ENCODE assay signal across 8 mouse cellular contexts in the genomic region with DNA sequence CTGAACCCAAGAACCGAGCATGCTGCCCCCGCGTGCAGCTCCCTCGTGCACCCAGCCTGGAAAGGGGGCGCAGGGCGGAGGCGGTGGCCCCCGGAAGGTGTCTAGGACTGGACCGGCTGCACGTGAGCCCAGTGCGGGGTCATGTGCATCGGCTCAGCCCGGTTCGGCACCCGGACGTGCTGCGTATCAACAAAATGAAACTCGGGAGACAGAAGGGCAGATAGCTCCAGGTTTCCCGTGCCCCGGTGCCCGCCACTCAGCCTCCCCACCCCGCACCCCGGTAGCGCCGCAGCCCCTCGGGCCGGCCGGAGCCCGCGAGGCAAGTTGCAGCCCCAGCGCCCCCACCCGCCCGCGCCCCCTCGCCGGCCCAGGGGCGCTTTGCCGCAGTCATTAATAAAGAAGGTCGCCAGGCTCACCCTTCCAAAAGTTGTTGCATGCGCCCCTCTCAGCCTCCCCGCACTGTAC. TPM values are rescaled to one million over a fixed set of nuclear protein-coding genes. Genes with fewer than 3 reads are reported as not detected.
DNase-seq lines count a peak whose midpoint lies in the region; ATAC-seq and TF ChIP-seq lines count a peak whose summit lies in the region.

No protein-coding gene starts in this region.

- no peak for TF ChIP-seq EP300 in MEL (IDR thresholded peaks at IDR 0.05; ENCODE audit: low read depth in 1 of 2, low read length in 2 of 2)

- peak overlapping the region; percentile 75 to 88 for H3K4me3 ChIP-seq in MEL (ENCODE audit: control insufficient read depth in 1 of 2, insufficient read depth in 1 of 2, low read depth in 2 of 2, low read length in 2 of 2)
- peak overlapping the region; percentile 90 for H3K4me3 ChIP-seq in cortical plate, adult 2 months (ENCODE audit: insufficient read depth, low read length)
- peak overlapping the region; percentile 97 for H3K4me3 ChIP-seq in megakaryocyte, embryonic 14.5 days (replicated peaks)

- H3K27ac ChIP-seq in MEL (ENCODE audit: control insufficient read depth, low read depth, low read length): peak overlapping the region; percentile 85
- peak overlapping the region; percentile 99 for H3K27ac ChIP-seq in cortical plate, adult 2 months (ENCODE audit: insufficient read depth, low read length)

- TF ChIP-seq CTCF in MEL (IDR thresholded peaks at IDR 0.05 in 2 of 3, conservative IDR thresholded peaks at IDR 0.05 in 1 of 3; ENCODE audit: control insufficient read depth in 1 of 3, insufficient read depth in 1 of 3, low read depth in 2 of 3, low read length in 3 of 3, poor library complexity in 1 of 3, severe bottlenecking in 1 of 3): no peak
- no peak for TF ChIP-seq CTCF in cortical plate, adult 2 months (IDR thresholded peaks at IDR 0.05; ENCODE audit: extremely low read depth, insufficient read depth, low read length)

- peaks cover 0 to 7% of the 10 kb centered on the region in 2 experiments; a peak in 1 of 4 replicates for H3K4me1 ChIP-seq in MEL (ENCODE audit: control insufficient read depth in 1 of 2, insufficient read depth in 2 of 2, low read length in 2 of 2)
- no peaks in the 10 kb centered on the region; the same call in 1 of the 2 replicates for H3K4me1 ChIP-seq in cortical plate, adult 2 months (ENCODE audit: control insufficient read depth, insufficient read depth, low read length)
- peaks cover 29% of the 10 kb centered on the region for H3K4me1 ChIP-seq in megakaryocyte, embryonic 14.5 days

- ATAC-seq in granulocyte monocyte progenitor cell, adult 5-6 weeks (replicated peaks; ENCODE audit: poor library complexity, severe bottlenecking): peak; percentile 50

- no peak for TF ChIP-seq RAD21 in MEL (IDR thresholded peaks at IDR 0.05; ENCODE audit: low read depth, low read length)

- no peaks in the 10 kb centered on the region for H3K36me3 ChIP-seq in MEL (ENCODE audit: control insufficient read depth in 1 of 2, insufficient read depth in 2 of 2, low read length in 2 of 2)
- no peaks in the 10 kb centered on the region for H3K36me3 ChIP-seq in megakaryocyte, embryonic 14.5 days (replicated peaks; ENCODE audit: low read length)

- peaks cover 0 to 2% of the 10 kb centered on the region in 2 experiments; a peak in 2 of 4 replicates for H3K27me3 ChIP-seq in MEL (ENCODE audit: control insufficient read depth in 1 of 2, insufficient read depth in 2 of 2, low read length in 2 of 2)
- peaks cover 24% of the 10 kb centered on the region for H3K27me3 ChIP-seq in megakaryocyte, embryonic 14.5 days (replicated peaks)

- peaks cover 21% of the 10 kb centered on the region; the same call in 1 of the 2 replicates for H3K79me2 ChIP-seq in MEL (ENCODE audit: control insufficient read depth, insufficient read depth, low read length, poor library complexity)

- no peak for DNase-seq in MEL (ENCODE audit: low read depth, low spot score)
- DNase-seq in kidney, adult 11 months: peak; percentile 77
- DNase-seq in left cerebral cortex, postnatal 4 days: peak; percentile 28
- DNase-seq in right cerebral cortex, postnatal 36 days (ENCODE audit: low spot score in 2 of 2): peak; percentile 48 to 59
- DNase-seq in urinary bladder, postnatal 25 days (ENCODE audit: low spot score): peak; percentile 45

- peak; percentile 15 to 54; a peak in 2 of 4 replicates for TF ChIP-seq POLR2A in MEL (IDR thresholded peaks at IDR 0.05; ENCODE audit: control insufficient read depth in 1 of 2, insufficient read depth in 1 of 2, low read depth in 1 of 2, low read length in 2 of 2, poor library complexity in 1 of 2)
- no peak for TF ChIP-seq POLR2A in cortical plate, adult 2 months (IDR thresholded peaks at IDR 0.05; ENCODE audit: extremely low read depth, insufficient read depth, low read length)

- peak overlapping the region; percentile 99 for H3K9ac ChIP-seq in MEL (ENCODE audit: control insufficient read depth, low read depth, low read length, poor library complexity, severe bottlenecking)

- intact Hi-C loops in left cerebral cortex, postnatal 4 days (cut with DNase I): loop anchor here (2.0 kb wide), 1 partner anchor 110 kb away; the partner anchor contains the start of gene Cdkn2aipnl

- H3K9me3 ChIP-seq in MEL (replicated peaks; ENCODE audit: insufficient read depth, low read length): no peaks in the 10 kb centered on the region
- no peaks in the 10 kb centered on the region for H3K9me3 ChIP-seq in megakaryocyte, embryonic 14.5 days

TF ChIP-seq in MEL, 35 proteins besides CTCF, POLR2A, EP300 and RAD21:
- no peak for TF ChIP-seq ELF1 (IDR thresholded peaks at IDR 0.05; ENCODE audit: low read depth, low read length)
- peak; percentile 84 for TF ChIP-seq MAX (IDR thresholded peaks at IDR 0.05; ENCODE audit: low read length)
- no peak for TF ChIP-seq SMC3 (IDR thresholded peaks at IDR 0.05; ENCODE audit: low read depth, low read length)
- no peak for TF ChIP-seq MEF2A (IDR thresholded peaks at IDR 0.05; ENCODE audit: extremely low read depth, insufficient replicate concordance, low read depth, low read length, poor library complexity, severe bottlenecking)
- TF ChIP-seq MYC (IDR thresholded peaks at IDR 0.05; ENCODE audit: low read depth, low read length): peak; percentile 84
- TF ChIP-seq TAL1 (IDR thresholded peaks at IDR 0.05; ENCODE audit: low read length): no peak
- no peak for TF ChIP-seq TBP (IDR thresholded peaks at IDR 0.05; ENCODE audit: low read depth, low read length)
- peak; percentile 88 for TF ChIP-seq MXI1 (IDR thresholded peaks at IDR 0.05; ENCODE audit: low read depth, low read length)
- TF ChIP-seq MAZ (IDR thresholded peaks at IDR 0.05; ENCODE audit: low read depth, low read length): no peak; the same call in 1 of the 2 replicates
- no peak for TF ChIP-seq JUND (IDR thresholded peaks at IDR 0.05; ENCODE audit: low read depth, low read length)
- TF ChIP-seq ZMIZ1 (IDR thresholded peaks at IDR 0.05; ENCODE audit: low read depth, low read length): no peak
- TF ChIP-seq CHD1 (IDR thresholded peaks at IDR 0.05; ENCODE audit: low read depth, low read length): no peak
- no peak for TF ChIP-seq ZC3H11A (IDR thresholded peaks at IDR 0.05; ENCODE audit: low read depth, low read length)
- peak; percentile 89 for TF ChIP-seq BHLHE40 (IDR thresholded peaks at IDR 0.05; ENCODE audit: borderline replicate concordance, low read depth, low read length)
- no peak; the same call in 1 of the 2 replicates for TF ChIP-seq SIN3A (IDR thresholded peaks at IDR 0.05; ENCODE audit: low read length)
- no peak for TF ChIP-seq MYB (IDR thresholded peaks at IDR 0.05; ENCODE audit: low read depth, low read length)
- TF ChIP-seq NRF1 (IDR thresholded peaks at IDR 0.05; ENCODE audit: insufficient read depth, low read depth, low read length, poor library complexity, severe bottlenecking): no peak
- TF ChIP-seq POLR2AphosphoS2 (IDR thresholded peaks at IDR 0.05; ENCODE audit: low read length): no peak
- peak; percentile 41 for TF ChIP-seq USF1 (IDR thresholded peaks at IDR 0.05; ENCODE audit: low read depth, low read length)
- no peak for TF ChIP-seq KAT2A (conservative IDR thresholded peaks at IDR 0.05; ENCODE audit: low read depth, low read length)
- no peak for TF ChIP-seq TCF12 (IDR thresholded peaks at IDR 0.05; ENCODE audit: low read depth, low read length)
- TF ChIP-seq ZKSCAN1 (IDR thresholded peaks at IDR 0.05; ENCODE audit: low read depth, low read length): no peak
- no peak for TF ChIP-seq E2F4 (IDR thresholded peaks at IDR 0.05; ENCODE audit: borderline replicate concordance, low read depth, low read length)
- TF ChIP-seq RCOR1 (IDR thresholded peaks at IDR 0.05; ENCODE audit: low read depth, low read length): no peak
- TF ChIP-seq POLR2AphosphoS5 (IDR thresholded peaks at IDR 0.05; ENCODE audit: borderline replicate concordance, low read depth, low read length): no peak
- TF ChIP-seq MAFK (IDR thresholded peaks at IDR 0.05; ENCODE audit: borderline replicate concordance, low read depth, low read length): no peak
- no peak for TF ChIP-seq UBTF (IDR thresholded peaks at IDR 0.05; ENCODE audit: borderline replicate concordance, insufficient read depth, low read depth, low read length)
- TF ChIP-seq ZNF384 (IDR thresholded peaks at IDR 0.05; ENCODE audit: low read depth, low read length): no peak
- no peak for TF ChIP-seq CHD2 (IDR thresholded peaks at IDR 0.05; ENCODE audit: low read length)
- TF ChIP-seq NELFE (IDR thresholded peaks at IDR 0.05; ENCODE audit: low read depth, low read length): no peak
- TF ChIP-seq ETS1 (IDR thresholded peaks at IDR 0.05; ENCODE audit: low read depth, low read length): peak; percentile 36; the same call in 1 of the 2 replicates
- TF ChIP-seq HCFC1 (IDR thresholded peaks at IDR 0.05; ENCODE audit: low read depth, low read length): no peak
- TF ChIP-seq GABPA (IDR thresholded peaks at IDR 0.05; ENCODE audit: low read depth, low read length): no peak
- TF ChIP-seq GATA1 (IDR thresholded peaks at IDR 0.05; ENCODE audit: low read depth, low read length): no peak
- TF ChIP-seq USF2 (IDR thresholded peaks at IDR 0.05; ENCODE audit: borderline replicate concordance in 1 of 2, insufficient read depth in 1 of 2, low read depth in 1 of 2, low read length in 2 of 2): no peak

RNA-seq across cellular contexts. Expression of gene Jade2, which starts 0.8 kb away (rescaled TPM):
- total RNA-seq in MEL (2012; rRNA removed): 4.5 and 5.4 TPM in 2 replicates
- 10 to 100 TPM in 1 of 2 experiments, not detected in 1; 13.0 TPM for polyA plus RNA-seq in MEL (2012; ENCODE audit: insufficient read depth in 1 of 2, insufficient read length in 2 of 2, low read depth in 1 of 2, low replicate concordance in 2 of 2, missing spikeins in 1 of 2)
- 24.2 and 24.5 TPM in 2 replicates for polyA plus RNA-seq in cortical plate, adult 2 months (2012; rRNA removed)
- total RNA-seq in granulocyte monocyte progenitor cell, adult 5-6 weeks (2014; fragmentation: Nextera tagmentation): 6.3 and 9.3 TPM in 2 replicates
- 6.6 and 8.5 TPM in 2 replicates for total RNA-seq in granulocyte monocyte progenitor cell, adult 5-6 weeks (2017)
- total RNA-seq in left cerebral cortex, postnatal 4 days (2021): 1 to 10 TPM; 2.5 to 3.0 TPM
- polyA plus RNA-seq in megakaryocyte, embryonic 14.5 days (2012; ENCODE audit: insufficient read depth, low replicate concordance): 0.26 and 3.6 TPM in 2 replicates
